Mouse (Mus musculus) kidney, postnatal 25 days (tissue): ENCODE measurements around the gene Minpp1.
"Not testable (repeated sequence)": the region's sequence is repeated elsewhere in the genome, so short reads cannot be mapped to it uniquely, and the experiment has no call there.

Experiments used
- DNase-seq, 2 experiments: peaks; one replicate each; pipeline ENCODE4 v3.0.0; 2021; ENCODE audit warnings: mixed read lengths in 2 of 2

The Minpp1 gene

DNA sequence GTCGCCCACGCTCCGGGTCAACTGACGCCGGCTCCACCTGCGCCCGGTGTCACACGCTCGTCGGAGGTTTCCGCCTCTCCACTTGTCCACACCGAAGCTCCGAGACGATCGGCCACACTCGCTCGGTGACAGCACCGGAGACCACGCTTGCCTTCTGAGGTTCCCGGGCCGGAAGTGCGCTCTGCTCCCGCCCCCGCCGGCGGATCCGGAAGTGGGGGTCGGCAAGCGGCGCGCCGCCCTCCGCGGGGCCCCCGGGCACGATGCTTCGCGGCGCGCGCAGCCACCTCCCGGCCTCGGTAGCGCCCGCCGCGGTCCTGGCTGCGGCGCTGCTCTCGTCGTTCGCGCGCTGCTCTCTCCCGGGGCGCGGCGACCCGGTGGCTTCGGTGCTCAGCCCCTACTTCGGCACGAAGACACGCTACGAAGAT, at the start of gene Minpp1:
TSS of gene Minpp1 (plus strand) at position 89 of the 425 bp plus-strand sequence.
- DNase-seq = peak; percentile 81 to 92

DNA sequence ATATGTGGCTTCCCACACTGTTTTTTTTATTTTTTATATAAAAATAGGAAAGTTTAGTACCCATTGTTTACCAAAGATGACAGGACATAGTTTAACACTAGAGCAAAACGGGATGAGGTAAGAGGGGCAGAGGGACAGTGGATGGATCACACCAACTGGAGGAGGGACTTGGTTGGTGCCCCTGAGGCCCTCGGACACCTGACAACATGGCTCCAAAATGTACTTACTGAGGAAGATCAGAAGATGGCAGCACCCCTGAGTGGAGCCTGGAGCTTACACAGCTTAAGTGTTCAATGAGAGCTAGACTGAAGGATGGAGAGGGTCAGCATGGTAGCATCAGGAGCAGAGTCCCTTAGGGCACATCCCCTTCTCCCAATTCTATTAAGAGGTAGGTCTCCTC, 46.2 kb upstream of the Minpp1 start:
- no peak for DNase-seq

DNA sequence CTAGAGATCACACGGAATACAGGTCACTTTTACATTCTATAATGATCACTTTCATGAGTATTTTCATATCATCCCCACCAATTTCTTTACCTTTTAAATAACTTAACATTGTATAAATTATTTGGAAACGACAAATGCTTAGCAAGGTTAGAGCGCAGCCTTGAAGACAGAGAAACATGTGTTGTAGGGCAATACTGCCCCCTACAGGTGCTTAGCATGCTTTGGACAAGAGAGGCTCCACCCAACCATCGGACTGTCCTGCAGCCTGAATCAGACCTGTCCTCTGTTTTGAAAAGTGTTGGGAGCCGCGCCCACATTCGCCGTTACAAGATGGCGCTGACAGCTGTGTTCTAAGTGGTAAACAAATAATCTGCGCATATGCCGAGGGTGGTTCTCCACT, 44.0 kb upstream of the Minpp1 start:
- DNase-seq = peak in 1 of 2 experiments; percentile 71

DNA sequence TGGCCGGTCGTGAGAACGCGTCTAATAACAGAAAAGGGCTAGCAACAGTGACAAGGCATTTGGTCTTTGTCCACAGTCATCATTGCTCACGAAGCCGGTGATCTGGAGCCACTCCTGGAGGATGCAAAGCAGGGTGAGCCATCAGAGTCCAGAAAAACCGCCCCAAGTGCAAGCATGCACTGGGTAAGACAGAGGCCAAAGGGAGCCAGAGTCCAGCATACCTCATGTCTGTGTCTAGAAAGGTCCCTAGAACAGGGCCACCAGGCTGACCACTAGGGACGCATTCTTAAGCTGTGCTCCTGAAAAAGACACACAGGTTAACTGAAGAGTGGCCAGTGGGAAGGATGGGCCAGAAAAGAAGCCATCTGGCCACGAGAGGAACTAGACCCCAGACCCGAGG, 36.6 kb upstream of the Minpp1 start:
- no peak for DNase-seq

DNA sequence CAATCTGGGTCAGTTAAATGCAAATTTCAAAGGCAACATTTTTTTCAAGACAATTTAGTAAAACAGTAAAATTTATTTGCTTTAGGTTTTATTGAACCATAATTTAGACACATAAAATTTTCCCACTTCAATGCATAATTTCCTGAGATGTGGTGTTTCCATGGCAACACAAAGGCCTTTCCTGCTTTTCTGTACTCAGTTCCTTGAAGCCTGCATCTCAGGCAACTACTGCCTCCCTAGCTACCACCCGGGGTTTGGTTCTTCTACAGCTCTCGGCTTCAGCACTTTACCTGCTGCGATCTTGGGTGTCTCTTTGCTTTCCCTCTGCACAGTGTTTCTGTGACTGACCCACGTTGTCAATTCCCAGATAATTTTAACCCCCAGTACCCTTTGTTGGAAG, 33.3 kb upstream of the Minpp1 start:
- DNase-seq = no peak

DNA sequence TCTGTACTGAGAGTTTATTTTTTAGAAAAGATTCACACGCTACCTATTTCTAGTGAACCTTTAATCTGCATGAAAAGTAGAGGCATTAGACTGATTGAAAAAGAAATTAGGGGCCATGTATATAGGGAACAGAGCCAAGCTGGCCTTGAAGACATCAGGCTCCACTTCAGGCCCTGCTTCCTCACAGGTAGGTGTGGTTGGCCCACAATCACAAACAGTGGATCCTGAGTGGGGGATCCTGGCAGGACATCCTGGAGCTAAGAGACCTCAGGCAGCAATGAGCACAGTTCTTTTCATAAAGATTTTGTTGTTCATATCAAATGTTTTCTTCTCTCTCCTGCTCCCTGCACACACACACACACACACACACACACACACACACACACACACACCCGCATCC, 28.8 kb upstream of the Minpp1 start:
- no peak for DNase-seq

DNA sequence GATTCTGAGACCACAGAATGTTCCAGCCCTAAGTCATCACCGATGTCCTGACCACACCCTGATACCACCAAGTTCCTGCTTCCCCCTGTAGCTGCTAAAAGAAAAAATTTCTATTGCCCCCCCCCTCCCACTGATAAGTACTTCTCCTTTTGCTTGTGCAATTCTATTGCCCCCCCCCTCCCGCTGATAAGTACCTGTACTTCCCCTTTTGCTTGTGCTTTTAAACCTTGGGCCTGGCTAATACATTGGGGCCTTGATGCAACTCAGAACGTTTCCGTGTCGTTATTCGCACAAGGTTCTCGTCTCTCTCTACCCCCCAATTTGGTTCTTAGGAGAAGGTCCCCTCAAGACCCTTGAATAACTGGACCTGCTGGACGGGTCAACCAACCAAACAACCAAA, 27.9 kb upstream of the Minpp1 start:
- not testable (repeated sequence) for DNase-seq

DNA sequence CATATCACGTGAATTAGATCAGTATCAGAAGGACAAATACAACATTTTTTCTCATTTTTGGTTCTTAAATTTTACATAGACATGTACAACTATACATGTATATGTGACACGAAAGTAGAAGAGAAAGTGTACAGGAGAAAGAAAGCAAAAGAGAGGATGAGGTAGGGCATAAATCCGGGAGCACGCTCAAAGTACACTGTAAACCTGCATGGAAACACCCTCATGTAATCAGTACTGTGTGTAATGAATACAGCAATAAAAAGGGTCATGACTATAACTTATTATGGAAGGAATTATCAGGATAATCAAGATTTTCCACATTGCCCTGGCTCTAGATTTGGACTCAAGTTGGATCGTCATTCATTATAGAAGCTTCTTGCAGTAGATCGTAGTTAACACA, 22.5 kb upstream of the Minpp1 start:
- DNase-seq = no peak

DNA sequence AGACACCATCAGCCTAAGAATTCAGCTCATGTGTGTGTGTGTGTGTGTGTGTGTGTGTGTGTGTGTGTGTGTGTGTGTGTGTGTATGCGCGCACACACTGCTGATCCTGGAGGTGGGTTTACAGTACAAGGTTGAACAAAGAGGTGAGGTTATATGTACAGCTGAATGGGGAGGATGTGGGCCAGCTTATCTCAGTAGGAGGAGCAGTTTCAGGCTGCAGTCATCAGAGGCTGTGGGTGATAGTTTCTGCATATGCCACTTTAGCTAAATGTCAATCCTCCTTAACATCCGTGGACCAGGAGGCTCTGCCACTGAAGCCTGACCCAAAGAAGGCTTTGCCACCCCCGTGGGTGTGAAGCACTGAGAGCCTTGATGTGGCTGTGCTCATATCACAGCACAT, 20.3 kb upstream of the Minpp1 start:
- DNase-seq = no peak

DNA sequence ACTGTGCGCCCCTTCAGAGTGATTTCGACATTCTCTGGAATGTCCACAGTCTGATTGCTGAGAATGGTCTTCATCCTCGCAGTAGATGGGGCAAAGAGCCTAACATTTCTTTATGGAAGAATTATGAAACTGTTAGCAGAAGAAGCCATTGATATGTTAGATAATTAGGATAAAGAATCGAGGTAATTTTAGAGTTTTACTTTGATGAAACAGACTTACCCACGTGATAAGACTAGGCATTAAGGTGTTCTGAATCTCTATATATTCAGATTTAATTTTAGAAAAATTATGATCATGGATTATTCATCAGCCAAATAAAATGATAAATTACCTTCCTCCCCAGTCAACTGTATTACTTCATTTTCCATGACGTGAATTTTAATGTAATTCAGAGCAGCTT, 19.1 kb upstream of the Minpp1 start, which contains the start of gene Rpl9-ps6:
TSS of gene Rpl9-ps6 (minus strand) at position 101 of the 400 bp plus-strand sequence.
- DNase-seq = no peak

DNA sequence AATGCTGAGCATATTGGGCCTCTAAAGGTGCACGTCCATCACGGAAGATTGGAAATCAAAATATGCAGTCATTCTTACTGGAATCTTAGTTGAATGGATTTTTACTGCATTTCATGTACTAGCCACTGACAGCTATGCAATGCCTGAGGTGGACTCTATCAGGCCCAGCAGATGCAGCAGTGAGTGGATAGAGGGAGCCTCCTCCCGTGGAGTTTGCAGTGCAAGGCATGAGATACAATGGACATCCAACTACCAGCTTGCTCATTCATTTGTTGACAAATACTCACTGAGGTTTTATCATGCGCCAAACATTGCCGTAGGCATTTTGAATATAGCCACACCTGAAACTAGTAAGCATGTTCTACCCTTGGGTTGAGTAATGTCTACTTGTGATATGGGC, 18.2 kb upstream of the Minpp1 start:
- DNase-seq = no peak

DNA sequence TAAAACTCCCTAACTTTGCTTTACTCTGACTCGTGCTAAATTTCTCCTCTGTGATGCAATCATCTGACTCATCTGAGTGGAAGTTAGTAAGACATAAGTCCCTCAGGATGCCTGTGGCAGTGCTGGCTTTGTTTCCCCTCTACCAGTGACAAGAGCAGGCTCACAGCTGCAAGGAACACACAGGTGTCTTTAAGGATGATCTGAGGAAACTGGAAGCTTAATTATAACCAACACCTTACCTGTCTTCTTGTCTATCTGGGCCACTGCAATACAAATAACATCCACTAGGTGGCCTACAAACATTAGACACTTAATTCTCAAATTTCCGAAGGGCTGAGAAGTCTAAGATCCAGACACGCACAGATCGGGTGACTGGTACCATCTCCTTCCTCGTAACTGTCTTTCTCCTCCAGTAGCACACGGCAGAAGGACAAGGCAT, 15.5 kb upstream of the Minpp1 start:
- DNase-seq = peak in 1 of 2 experiments; percentile 82

DNA sequence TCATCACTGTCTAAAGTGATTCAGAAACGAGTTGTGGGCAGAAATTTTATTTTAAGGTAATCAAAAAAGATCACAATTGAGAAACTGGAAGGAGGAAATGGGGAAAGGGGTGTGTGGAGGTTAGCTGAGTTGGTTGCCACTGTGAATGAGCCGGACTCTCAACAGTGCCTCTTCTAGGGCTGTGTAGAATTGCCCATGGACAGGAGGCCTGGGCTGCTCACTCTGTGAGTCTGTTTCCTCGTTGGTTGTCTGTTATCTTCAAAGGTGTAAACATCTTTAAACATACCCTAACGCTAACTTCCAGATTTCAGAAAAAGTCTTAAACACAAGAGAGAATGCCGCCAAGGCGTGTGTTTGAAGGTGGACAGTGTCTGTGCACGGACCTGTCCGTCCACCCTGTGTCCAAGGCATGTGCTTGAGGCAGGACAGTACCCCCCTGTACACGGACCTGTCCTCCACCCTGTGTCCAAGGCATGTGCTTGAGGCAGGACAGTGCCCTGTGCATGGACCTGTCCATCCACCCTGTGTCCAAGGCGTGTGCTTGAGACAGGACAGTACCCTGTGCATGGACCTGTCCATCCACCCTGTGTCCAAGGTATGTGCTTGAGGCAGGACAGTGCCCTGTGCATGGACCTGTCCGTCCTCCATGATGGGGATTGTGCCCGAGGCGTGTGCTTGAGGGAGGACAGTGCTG, 14.9 kb upstream of the Minpp1 start:
- DNase-seq = no peak

DNA sequence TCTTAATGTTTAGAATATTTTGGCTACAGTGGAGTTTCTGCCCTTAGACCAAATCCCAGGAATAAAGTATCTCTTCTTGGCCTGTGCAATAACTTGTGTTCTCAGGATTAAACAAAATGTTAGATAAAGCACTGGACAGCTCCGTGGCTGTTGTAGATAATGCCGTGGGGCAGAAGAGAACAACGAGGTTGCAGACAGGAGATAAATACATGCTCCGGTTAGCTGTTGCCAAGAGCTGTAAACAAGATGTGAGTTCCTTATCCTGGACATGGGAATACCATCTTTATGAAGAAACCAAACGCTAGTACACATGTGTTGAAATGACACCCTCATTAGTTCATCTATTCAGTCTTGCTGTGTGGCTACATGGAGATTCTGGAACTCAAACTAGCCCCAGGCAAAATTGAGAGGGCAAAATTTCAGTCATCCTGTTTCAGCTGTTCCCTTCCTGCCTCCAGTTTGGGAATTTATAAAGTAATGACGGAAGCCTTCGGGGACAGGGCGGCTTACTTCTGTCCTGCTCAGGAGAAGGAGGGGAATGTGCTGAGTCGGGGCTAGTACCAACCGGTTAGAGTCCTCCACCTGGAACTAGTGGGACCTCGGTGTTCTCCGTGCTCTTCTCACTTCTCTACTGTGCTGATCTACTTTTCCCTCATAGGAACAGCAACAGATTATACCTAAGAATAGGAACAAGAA, 9.4 kb upstream of the Minpp1 start:
- peak; percentile 65 to 87 for DNase-seq

DNA sequence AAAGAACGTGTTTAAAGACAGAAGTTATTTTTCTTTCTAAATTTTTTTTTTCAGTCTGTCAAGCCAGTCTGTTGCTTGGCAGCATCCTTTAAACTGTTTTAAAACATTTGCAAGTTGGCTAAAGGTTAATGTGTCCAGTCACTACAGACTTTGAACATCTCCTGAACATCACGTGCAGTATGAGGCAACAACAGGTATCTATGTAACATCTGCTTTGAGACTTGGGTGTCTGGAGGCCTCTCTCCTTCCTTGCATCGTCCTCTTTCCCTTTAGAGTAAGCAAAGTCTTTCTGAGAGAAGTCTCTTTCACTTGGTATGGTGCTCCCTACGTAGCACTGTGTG, 8.9 kb upstream of the Minpp1 start:
- DNase-seq = peak; percentile 65 to 69

DNA sequence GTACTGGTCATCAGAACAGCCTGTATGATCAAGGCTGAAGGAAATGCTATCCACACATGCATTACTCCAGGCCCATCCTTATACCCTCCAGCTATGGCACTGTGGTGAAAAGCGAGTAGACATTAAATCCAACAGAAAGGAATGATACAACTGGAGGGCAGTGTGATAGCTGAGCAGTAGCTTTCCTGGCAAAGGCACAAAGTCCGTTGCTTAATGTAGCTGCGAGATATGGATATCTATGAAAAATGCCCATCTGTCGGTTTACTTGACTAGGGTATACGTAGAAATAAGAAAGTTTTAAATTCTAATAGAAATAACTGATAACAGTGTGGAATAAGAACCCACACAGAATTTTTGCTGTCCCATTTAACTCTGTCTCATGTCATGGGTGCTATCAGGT, 5.3 kb upstream of the Minpp1 start:
- DNase-seq = no peak

DNA sequence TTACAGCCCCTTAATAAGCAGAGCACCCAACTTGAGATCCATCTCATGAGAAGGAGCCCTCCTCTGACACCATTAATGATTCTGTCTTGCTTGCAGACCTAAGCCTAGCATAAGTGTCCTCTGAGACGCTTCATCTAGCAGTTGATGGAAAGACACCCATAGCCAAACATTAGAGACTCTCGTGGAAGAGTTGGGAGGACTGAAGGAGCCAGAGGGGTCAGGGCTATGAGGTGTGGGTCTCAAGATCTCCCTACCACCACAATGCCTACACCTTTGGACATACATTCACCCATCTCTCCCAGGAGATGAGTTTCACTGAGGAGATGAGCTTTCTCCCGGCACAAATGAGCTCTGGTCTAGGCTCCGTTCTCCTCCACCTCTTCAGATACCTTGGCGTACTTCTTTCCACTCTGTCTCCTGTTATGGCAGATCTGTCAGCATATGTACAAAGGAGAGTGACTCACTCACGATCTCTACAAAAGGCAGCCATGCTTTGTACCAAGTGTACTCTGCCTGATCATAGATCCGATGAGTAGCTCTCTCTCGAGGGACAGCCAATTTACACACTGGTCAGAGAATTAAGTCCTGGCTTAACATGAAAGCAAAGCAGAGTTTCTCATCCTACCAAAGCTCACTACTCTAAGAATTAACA, 4.7 kb upstream of the Minpp1 start:
- DNase-seq = no peak

DNA sequence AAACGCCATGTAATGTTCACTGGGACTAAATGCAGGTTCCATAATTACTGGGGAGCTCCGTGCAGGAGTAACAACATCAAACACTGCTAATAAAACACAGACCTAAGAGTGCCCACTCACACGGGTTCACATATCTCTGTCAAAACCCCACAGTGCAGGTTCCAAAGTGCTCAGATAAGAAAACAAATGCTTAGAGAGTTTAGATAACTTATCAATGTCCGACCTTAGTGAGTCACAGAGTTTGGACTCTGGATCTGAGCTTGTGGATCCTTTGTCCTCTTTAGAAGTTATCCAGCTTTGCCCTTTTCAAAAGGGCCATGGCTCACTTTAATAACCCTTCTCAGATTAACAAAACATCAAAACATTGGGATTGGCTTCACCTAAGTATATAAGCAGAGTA, 4.1 kb upstream of the Minpp1 start:
- no peak for DNase-seq

DNA sequence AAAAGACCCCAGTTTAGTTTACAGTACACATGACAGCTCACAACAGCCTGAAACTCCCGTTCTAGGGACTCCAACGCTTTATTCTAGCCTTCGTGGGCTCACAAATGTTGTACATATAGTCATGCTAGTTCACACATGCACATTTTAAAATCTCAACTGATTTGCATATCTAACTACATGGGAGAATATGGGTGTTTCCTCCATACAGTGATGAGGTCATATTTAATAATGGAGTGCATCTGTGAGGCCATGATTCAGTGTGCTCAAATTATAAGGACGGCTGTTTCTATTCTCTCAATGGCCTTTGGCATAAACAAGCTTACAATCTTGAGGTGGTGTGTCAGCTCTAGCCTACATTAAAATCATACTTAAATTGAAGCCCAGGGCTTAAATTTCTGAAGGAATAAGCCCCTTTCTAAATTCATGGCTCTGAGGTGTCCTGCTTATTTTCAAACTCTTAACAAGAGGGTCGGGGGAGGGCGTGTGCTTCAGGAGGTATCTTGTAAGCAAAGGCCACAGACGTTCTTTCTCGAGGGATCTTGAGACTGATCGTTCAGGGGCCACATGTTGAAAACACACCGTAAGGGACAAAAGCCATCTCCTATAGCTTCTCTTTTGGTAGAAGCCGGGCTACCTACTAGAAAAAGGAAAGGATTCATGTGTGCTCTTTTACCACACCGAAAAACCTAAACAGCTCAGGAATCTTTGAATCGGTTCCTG, 468 bp upstream of the Minpp1 start:
- no peak for DNase-seq

DNA sequence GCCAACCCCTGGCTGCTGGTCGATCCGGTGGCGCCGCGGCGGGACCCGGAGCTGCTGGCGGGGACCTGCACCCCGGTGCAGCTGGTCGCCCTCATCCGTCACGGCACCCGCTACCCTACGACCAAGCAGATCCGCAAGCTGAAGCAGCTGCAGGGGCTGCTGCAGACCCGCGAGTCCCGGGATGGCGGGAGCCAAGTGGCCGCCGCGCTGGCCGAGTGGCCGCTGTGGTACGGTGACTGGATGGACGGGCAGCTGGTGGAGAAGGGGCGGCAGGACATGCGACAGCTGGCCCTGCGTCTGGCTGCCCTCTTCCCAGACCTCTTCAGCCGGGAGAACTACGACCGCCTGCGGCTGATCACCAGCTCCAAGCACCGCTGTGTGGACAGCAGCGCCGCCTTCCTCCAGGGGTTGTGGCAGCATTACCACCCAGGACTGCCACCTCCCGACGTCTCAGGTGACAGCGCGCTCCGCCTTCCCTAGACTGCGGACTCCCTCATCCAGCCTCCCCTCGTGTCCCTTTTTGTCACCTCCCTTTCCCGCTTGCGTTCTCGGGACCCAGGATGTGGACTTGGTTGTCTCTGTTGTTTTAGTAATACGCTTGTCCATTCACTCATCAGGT, 646 bp downstream of the Minpp1 start:
- peak; percentile 76 to 89 for DNase-seq

DNA sequence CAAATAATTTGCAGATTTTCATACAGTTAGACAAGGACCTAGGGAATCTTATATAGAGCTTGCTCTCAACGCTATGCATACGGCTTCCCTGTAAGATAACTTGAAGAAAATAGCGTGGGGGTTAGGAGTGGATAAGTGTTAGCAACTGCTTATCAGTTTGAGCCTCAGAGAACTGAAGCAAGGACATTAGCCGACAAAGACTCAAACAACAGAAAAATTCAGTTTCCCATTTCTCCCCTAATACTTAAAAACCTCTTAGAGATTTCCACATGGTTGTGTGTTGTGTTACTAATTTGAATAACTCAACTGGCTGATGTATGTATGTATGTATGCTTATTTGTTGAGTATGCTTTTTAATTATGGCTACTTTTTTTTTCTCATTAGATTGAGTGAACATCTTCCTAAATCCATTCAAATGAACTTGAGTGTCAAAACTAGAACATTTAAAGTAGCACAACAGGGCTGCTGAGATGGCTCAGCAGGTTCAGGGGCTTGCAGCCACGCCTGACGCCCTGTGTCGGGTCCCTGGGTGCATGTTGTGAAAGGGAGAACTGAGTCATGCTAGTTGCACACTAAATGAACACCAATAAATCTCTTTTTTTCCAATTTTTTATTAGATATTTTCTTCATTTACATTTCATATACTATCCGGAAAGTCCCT, 2.2 kb downstream of the Minpp1 start:
- DNase-seq = no peak

DNA sequence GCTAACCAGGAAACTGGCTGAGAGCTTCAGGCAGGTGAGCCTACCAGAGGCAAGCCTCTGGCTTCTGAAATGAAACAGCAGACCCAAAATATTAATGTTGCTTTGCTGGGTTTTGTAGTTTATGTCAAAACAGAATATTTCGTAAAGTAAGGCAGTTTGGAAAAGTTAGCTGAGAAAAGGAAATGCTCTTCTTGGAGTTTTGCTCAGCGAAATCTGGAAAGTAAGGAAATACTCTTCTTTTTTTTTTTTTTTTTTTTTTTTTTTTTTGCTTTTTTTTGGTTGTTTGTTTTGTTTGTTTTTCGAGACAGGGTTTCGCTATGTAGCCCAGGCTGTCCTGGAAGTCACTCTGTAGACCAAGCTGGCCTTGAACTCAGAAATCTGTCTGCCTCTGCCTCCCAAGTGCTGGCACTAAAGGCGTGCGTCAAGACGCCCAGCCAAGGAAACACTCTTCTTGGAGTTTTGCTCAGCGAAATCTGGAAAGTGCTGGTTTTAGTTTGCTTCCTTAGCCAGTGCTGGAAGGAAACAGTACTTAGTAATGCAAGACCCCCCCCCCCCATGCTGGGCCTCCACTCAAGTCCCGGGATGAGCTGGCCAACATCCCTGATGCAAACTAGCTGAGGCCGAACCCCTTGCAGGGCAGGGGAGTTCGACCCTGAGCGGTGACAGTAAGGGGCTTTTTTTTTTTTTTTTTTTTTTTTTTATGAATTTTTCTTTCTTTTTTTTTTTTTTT, 3.8 kb downstream of the Minpp1 start:
- no peak for DNase-seq
